Mouse (Mus musculus): ENCODE results near the gene Minpp1.
"Not testable (repeated sequence)": the region's sequence is repeated elsewhere in the genome, so short reads cannot be mapped to it uniquely, and the experiment has no call there.

The Minpp1 gene

DNA sequence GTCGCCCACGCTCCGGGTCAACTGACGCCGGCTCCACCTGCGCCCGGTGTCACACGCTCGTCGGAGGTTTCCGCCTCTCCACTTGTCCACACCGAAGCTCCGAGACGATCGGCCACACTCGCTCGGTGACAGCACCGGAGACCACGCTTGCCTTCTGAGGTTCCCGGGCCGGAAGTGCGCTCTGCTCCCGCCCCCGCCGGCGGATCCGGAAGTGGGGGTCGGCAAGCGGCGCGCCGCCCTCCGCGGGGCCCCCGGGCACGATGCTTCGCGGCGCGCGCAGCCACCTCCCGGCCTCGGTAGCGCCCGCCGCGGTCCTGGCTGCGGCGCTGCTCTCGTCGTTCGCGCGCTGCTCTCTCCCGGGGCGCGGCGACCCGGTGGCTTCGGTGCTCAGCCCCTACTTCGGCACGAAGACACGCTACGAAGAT is at the start of gene Minpp1:
Minpp1 (plus strand) TSS at position 89 of the 425 bp plus-strand sequence.
- peak; percentile 82 to 86 for DNase-seq (ENCODE audit: low read depth in 2 of 2, low spot score in 2 of 2)

DNA sequence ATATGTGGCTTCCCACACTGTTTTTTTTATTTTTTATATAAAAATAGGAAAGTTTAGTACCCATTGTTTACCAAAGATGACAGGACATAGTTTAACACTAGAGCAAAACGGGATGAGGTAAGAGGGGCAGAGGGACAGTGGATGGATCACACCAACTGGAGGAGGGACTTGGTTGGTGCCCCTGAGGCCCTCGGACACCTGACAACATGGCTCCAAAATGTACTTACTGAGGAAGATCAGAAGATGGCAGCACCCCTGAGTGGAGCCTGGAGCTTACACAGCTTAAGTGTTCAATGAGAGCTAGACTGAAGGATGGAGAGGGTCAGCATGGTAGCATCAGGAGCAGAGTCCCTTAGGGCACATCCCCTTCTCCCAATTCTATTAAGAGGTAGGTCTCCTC is 46.2 kb upstream of the Minpp1 start:
- DNase-seq (ENCODE audit: low read depth in 2 of 2, low spot score in 2 of 2): no peak

DNA sequence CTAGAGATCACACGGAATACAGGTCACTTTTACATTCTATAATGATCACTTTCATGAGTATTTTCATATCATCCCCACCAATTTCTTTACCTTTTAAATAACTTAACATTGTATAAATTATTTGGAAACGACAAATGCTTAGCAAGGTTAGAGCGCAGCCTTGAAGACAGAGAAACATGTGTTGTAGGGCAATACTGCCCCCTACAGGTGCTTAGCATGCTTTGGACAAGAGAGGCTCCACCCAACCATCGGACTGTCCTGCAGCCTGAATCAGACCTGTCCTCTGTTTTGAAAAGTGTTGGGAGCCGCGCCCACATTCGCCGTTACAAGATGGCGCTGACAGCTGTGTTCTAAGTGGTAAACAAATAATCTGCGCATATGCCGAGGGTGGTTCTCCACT is 44.0 kb upstream of the Minpp1 start:
- peak; percentile 35 to 59 for DNase-seq (ENCODE audit: low read depth in 2 of 2, low spot score in 2 of 2)

DNA sequence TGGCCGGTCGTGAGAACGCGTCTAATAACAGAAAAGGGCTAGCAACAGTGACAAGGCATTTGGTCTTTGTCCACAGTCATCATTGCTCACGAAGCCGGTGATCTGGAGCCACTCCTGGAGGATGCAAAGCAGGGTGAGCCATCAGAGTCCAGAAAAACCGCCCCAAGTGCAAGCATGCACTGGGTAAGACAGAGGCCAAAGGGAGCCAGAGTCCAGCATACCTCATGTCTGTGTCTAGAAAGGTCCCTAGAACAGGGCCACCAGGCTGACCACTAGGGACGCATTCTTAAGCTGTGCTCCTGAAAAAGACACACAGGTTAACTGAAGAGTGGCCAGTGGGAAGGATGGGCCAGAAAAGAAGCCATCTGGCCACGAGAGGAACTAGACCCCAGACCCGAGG is 36.6 kb upstream of the Minpp1 start:
- DNase-seq (ENCODE audit: low read depth in 2 of 2, low spot score in 2 of 2): no peak

DNA sequence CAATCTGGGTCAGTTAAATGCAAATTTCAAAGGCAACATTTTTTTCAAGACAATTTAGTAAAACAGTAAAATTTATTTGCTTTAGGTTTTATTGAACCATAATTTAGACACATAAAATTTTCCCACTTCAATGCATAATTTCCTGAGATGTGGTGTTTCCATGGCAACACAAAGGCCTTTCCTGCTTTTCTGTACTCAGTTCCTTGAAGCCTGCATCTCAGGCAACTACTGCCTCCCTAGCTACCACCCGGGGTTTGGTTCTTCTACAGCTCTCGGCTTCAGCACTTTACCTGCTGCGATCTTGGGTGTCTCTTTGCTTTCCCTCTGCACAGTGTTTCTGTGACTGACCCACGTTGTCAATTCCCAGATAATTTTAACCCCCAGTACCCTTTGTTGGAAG is 33.3 kb upstream of the Minpp1 start:
- no peak for DNase-seq (ENCODE audit: low read depth in 2 of 2, low spot score in 2 of 2)

DNA sequence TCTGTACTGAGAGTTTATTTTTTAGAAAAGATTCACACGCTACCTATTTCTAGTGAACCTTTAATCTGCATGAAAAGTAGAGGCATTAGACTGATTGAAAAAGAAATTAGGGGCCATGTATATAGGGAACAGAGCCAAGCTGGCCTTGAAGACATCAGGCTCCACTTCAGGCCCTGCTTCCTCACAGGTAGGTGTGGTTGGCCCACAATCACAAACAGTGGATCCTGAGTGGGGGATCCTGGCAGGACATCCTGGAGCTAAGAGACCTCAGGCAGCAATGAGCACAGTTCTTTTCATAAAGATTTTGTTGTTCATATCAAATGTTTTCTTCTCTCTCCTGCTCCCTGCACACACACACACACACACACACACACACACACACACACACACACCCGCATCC is 28.8 kb upstream of the Minpp1 start:
- no peak for DNase-seq (ENCODE audit: low read depth in 2 of 2, low spot score in 2 of 2)

DNA sequence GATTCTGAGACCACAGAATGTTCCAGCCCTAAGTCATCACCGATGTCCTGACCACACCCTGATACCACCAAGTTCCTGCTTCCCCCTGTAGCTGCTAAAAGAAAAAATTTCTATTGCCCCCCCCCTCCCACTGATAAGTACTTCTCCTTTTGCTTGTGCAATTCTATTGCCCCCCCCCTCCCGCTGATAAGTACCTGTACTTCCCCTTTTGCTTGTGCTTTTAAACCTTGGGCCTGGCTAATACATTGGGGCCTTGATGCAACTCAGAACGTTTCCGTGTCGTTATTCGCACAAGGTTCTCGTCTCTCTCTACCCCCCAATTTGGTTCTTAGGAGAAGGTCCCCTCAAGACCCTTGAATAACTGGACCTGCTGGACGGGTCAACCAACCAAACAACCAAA is 27.9 kb upstream of the Minpp1 start:
- not testable (repeated sequence) for DNase-seq (ENCODE audit: low read depth in 2 of 2, low spot score in 2 of 2)

DNA sequence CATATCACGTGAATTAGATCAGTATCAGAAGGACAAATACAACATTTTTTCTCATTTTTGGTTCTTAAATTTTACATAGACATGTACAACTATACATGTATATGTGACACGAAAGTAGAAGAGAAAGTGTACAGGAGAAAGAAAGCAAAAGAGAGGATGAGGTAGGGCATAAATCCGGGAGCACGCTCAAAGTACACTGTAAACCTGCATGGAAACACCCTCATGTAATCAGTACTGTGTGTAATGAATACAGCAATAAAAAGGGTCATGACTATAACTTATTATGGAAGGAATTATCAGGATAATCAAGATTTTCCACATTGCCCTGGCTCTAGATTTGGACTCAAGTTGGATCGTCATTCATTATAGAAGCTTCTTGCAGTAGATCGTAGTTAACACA is 22.5 kb upstream of the Minpp1 start:
- DNase-seq (ENCODE audit: low read depth in 2 of 2, low spot score in 2 of 2): no peak

DNA sequence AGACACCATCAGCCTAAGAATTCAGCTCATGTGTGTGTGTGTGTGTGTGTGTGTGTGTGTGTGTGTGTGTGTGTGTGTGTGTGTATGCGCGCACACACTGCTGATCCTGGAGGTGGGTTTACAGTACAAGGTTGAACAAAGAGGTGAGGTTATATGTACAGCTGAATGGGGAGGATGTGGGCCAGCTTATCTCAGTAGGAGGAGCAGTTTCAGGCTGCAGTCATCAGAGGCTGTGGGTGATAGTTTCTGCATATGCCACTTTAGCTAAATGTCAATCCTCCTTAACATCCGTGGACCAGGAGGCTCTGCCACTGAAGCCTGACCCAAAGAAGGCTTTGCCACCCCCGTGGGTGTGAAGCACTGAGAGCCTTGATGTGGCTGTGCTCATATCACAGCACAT is 20.3 kb upstream of the Minpp1 start:
- no peak for DNase-seq (ENCODE audit: low read depth in 2 of 2, low spot score in 2 of 2)

DNA sequence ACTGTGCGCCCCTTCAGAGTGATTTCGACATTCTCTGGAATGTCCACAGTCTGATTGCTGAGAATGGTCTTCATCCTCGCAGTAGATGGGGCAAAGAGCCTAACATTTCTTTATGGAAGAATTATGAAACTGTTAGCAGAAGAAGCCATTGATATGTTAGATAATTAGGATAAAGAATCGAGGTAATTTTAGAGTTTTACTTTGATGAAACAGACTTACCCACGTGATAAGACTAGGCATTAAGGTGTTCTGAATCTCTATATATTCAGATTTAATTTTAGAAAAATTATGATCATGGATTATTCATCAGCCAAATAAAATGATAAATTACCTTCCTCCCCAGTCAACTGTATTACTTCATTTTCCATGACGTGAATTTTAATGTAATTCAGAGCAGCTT is 19.1 kb upstream of the Minpp1 start, which contains the start of gene Rpl9-ps6:
Rpl9-ps6 (minus strand) TSS at position 101 of the 400 bp plus-strand sequence.
- no peak for DNase-seq (ENCODE audit: low read depth in 2 of 2, low spot score in 2 of 2)

DNA sequence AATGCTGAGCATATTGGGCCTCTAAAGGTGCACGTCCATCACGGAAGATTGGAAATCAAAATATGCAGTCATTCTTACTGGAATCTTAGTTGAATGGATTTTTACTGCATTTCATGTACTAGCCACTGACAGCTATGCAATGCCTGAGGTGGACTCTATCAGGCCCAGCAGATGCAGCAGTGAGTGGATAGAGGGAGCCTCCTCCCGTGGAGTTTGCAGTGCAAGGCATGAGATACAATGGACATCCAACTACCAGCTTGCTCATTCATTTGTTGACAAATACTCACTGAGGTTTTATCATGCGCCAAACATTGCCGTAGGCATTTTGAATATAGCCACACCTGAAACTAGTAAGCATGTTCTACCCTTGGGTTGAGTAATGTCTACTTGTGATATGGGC is 18.2 kb upstream of the Minpp1 start:
- no peak for DNase-seq (ENCODE audit: low read depth in 2 of 2, low spot score in 2 of 2)

DNA sequence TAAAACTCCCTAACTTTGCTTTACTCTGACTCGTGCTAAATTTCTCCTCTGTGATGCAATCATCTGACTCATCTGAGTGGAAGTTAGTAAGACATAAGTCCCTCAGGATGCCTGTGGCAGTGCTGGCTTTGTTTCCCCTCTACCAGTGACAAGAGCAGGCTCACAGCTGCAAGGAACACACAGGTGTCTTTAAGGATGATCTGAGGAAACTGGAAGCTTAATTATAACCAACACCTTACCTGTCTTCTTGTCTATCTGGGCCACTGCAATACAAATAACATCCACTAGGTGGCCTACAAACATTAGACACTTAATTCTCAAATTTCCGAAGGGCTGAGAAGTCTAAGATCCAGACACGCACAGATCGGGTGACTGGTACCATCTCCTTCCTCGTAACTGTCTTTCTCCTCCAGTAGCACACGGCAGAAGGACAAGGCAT is 15.5 kb upstream of the Minpp1 start:
- DNase-seq (ENCODE audit: low read depth in 2 of 2, low spot score in 2 of 2): peak; percentile 46 to 67

DNA sequence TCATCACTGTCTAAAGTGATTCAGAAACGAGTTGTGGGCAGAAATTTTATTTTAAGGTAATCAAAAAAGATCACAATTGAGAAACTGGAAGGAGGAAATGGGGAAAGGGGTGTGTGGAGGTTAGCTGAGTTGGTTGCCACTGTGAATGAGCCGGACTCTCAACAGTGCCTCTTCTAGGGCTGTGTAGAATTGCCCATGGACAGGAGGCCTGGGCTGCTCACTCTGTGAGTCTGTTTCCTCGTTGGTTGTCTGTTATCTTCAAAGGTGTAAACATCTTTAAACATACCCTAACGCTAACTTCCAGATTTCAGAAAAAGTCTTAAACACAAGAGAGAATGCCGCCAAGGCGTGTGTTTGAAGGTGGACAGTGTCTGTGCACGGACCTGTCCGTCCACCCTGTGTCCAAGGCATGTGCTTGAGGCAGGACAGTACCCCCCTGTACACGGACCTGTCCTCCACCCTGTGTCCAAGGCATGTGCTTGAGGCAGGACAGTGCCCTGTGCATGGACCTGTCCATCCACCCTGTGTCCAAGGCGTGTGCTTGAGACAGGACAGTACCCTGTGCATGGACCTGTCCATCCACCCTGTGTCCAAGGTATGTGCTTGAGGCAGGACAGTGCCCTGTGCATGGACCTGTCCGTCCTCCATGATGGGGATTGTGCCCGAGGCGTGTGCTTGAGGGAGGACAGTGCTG is 14.9 kb upstream of the Minpp1 start:
- DNase-seq (ENCODE audit: low read depth in 2 of 2, low spot score in 2 of 2): no peak

DNA sequence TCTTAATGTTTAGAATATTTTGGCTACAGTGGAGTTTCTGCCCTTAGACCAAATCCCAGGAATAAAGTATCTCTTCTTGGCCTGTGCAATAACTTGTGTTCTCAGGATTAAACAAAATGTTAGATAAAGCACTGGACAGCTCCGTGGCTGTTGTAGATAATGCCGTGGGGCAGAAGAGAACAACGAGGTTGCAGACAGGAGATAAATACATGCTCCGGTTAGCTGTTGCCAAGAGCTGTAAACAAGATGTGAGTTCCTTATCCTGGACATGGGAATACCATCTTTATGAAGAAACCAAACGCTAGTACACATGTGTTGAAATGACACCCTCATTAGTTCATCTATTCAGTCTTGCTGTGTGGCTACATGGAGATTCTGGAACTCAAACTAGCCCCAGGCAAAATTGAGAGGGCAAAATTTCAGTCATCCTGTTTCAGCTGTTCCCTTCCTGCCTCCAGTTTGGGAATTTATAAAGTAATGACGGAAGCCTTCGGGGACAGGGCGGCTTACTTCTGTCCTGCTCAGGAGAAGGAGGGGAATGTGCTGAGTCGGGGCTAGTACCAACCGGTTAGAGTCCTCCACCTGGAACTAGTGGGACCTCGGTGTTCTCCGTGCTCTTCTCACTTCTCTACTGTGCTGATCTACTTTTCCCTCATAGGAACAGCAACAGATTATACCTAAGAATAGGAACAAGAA is 9.4 kb upstream of the Minpp1 start:
- DNase-seq (ENCODE audit: low read depth in 2 of 2, low spot score in 2 of 2): no peak

DNA sequence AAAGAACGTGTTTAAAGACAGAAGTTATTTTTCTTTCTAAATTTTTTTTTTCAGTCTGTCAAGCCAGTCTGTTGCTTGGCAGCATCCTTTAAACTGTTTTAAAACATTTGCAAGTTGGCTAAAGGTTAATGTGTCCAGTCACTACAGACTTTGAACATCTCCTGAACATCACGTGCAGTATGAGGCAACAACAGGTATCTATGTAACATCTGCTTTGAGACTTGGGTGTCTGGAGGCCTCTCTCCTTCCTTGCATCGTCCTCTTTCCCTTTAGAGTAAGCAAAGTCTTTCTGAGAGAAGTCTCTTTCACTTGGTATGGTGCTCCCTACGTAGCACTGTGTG is 8.9 kb upstream of the Minpp1 start:
- DNase-seq (ENCODE audit: low read depth in 2 of 2, low spot score in 2 of 2): no peak

DNA sequence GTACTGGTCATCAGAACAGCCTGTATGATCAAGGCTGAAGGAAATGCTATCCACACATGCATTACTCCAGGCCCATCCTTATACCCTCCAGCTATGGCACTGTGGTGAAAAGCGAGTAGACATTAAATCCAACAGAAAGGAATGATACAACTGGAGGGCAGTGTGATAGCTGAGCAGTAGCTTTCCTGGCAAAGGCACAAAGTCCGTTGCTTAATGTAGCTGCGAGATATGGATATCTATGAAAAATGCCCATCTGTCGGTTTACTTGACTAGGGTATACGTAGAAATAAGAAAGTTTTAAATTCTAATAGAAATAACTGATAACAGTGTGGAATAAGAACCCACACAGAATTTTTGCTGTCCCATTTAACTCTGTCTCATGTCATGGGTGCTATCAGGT is 5.3 kb upstream of the Minpp1 start:
- DNase-seq (ENCODE audit: low read depth in 2 of 2, low spot score in 2 of 2): no peak

DNA sequence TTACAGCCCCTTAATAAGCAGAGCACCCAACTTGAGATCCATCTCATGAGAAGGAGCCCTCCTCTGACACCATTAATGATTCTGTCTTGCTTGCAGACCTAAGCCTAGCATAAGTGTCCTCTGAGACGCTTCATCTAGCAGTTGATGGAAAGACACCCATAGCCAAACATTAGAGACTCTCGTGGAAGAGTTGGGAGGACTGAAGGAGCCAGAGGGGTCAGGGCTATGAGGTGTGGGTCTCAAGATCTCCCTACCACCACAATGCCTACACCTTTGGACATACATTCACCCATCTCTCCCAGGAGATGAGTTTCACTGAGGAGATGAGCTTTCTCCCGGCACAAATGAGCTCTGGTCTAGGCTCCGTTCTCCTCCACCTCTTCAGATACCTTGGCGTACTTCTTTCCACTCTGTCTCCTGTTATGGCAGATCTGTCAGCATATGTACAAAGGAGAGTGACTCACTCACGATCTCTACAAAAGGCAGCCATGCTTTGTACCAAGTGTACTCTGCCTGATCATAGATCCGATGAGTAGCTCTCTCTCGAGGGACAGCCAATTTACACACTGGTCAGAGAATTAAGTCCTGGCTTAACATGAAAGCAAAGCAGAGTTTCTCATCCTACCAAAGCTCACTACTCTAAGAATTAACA is 4.7 kb upstream of the Minpp1 start:
- no peak for DNase-seq (ENCODE audit: low read depth in 2 of 2, low spot score in 2 of 2)

DNA sequence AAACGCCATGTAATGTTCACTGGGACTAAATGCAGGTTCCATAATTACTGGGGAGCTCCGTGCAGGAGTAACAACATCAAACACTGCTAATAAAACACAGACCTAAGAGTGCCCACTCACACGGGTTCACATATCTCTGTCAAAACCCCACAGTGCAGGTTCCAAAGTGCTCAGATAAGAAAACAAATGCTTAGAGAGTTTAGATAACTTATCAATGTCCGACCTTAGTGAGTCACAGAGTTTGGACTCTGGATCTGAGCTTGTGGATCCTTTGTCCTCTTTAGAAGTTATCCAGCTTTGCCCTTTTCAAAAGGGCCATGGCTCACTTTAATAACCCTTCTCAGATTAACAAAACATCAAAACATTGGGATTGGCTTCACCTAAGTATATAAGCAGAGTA is 4.1 kb upstream of the Minpp1 start:
- DNase-seq (ENCODE audit: low read depth in 2 of 2, low spot score in 2 of 2): no peak

DNA sequence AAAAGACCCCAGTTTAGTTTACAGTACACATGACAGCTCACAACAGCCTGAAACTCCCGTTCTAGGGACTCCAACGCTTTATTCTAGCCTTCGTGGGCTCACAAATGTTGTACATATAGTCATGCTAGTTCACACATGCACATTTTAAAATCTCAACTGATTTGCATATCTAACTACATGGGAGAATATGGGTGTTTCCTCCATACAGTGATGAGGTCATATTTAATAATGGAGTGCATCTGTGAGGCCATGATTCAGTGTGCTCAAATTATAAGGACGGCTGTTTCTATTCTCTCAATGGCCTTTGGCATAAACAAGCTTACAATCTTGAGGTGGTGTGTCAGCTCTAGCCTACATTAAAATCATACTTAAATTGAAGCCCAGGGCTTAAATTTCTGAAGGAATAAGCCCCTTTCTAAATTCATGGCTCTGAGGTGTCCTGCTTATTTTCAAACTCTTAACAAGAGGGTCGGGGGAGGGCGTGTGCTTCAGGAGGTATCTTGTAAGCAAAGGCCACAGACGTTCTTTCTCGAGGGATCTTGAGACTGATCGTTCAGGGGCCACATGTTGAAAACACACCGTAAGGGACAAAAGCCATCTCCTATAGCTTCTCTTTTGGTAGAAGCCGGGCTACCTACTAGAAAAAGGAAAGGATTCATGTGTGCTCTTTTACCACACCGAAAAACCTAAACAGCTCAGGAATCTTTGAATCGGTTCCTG is 468 bp upstream of the Minpp1 start:
- DNase-seq (ENCODE audit: low read depth in 2 of 2, low spot score in 2 of 2): no peak

DNA sequence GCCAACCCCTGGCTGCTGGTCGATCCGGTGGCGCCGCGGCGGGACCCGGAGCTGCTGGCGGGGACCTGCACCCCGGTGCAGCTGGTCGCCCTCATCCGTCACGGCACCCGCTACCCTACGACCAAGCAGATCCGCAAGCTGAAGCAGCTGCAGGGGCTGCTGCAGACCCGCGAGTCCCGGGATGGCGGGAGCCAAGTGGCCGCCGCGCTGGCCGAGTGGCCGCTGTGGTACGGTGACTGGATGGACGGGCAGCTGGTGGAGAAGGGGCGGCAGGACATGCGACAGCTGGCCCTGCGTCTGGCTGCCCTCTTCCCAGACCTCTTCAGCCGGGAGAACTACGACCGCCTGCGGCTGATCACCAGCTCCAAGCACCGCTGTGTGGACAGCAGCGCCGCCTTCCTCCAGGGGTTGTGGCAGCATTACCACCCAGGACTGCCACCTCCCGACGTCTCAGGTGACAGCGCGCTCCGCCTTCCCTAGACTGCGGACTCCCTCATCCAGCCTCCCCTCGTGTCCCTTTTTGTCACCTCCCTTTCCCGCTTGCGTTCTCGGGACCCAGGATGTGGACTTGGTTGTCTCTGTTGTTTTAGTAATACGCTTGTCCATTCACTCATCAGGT is 646 bp downstream of the Minpp1 start:
- peak; percentile 36 to 41 for DNase-seq (ENCODE audit: low read depth in 2 of 2, low spot score in 2 of 2)

DNA sequence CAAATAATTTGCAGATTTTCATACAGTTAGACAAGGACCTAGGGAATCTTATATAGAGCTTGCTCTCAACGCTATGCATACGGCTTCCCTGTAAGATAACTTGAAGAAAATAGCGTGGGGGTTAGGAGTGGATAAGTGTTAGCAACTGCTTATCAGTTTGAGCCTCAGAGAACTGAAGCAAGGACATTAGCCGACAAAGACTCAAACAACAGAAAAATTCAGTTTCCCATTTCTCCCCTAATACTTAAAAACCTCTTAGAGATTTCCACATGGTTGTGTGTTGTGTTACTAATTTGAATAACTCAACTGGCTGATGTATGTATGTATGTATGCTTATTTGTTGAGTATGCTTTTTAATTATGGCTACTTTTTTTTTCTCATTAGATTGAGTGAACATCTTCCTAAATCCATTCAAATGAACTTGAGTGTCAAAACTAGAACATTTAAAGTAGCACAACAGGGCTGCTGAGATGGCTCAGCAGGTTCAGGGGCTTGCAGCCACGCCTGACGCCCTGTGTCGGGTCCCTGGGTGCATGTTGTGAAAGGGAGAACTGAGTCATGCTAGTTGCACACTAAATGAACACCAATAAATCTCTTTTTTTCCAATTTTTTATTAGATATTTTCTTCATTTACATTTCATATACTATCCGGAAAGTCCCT is 2.2 kb downstream of the Minpp1 start:
- no peak for DNase-seq (ENCODE audit: low read depth in 2 of 2, low spot score in 2 of 2)

All from CD8-positive naive resting alpha-beta T cell, adult 2 months (primary cell).